Mouse (Mus musculus) lung, postnatal 0 days (tissue): ENCODE measurements around the gene Hk3. TPM values are rescaled to one million over a fixed set of nuclear protein-coding genes. Genes with fewer than 3 reads are reported as not detected.

Experiments
- ATAC-seq: fragments of 200-750 bp; cut with Nextera tagmentation; 2 replicates; pipeline ENCODE4 v1.8.0; 2017; ENCODE audit warnings: moderate library complexity
- DNase-seq: peaks from one replicate; pipeline ENCODE4 v3.0.0-alpha.2; 2016; ENCODE audit warnings: low spot score
- H3K27ac ChIP-seq: fragments of 300-500 bp; sonication (generic); 2 replicates; pipeline ENCODE4 v1.5.1; 2014; ENCODE audit warnings: antibody characterized with exemption, mild to moderate bottlenecking, low read length, mixed read lengths
- H3K27me3 ChIP-seq: fragments of 300-500 bp; sonication (generic); replicated peaks from 2 replicates; pipeline ENCODE4 v1.6.1; 2014; ENCODE audit warnings: low read length, mixed read lengths; ENCODE audit not compliant: insufficient read depth
- H3K36me3 ChIP-seq: fragments of 300-500 bp; sonication (generic); 2 replicates; pipeline ENCODE4 v1.6.1; 2014; ENCODE audit warnings: low read length, mixed read lengths; ENCODE audit not compliant: insufficient read depth
- H3K4me1 ChIP-seq: fragments of 300-500 bp; sonication (generic); 2 replicates; pipeline ENCODE4 v1.6.1; 2014; ENCODE audit warnings: antibody characterized with exemption, low read depth, low read length, mixed read lengths; ENCODE audit not compliant: insufficient read depth
- H3K4me2 ChIP-seq: fragments of 300-500 bp; sonication (generic); replicated peaks from 2 replicates; pipeline ENCODE4 v1.6.1; 2014; ENCODE audit warnings: low read depth, mild to moderate bottlenecking, low read length, moderate library complexity, mixed read lengths
- H3K4me3 ChIP-seq: fragments of 300-500 bp; sonication (generic); 2 replicates; pipeline ENCODE4 v1.5.1; 2014; ENCODE audit warnings: low read depth, low read length
- H3K9ac ChIP-seq: fragments of 300-500 bp; sonication (generic); replicated peaks from 2 replicates; pipeline ENCODE4 v1.6.1; 2014; ENCODE audit warnings: low read depth, mild to moderate bottlenecking
- H3K9me3 ChIP-seq: fragments of 300-500 bp; sonication (generic); 2 replicates; pipeline ENCODE4 v1.6.1; 2016; ENCODE audit warnings: low read length, mixed read lengths
- CTCF ChIP-seq: IDR thresholded peaks from 2 replicates; pipeline ENCODE4 v1.5.1; 2016; ENCODE audit warnings: antibody characterized with exemption, mild to moderate bottlenecking
- EP300 ChIP-seq: IDR thresholded peaks from 2 replicates; pipeline ENCODE4 v1.6.1; 2016; ENCODE audit warnings: antibody characterized with exemption, mild to moderate bottlenecking, control low read depth
- WGBS: fragments of 180-500 bp; shearing (Covaris S2); extraction: QIAGEN DNeasy Blood & Tissue Kit; methylation state at CpG from one replicate; pipeline ENCODE4 v1.1.7; 2014; 5-methylcytosine and 5-hydroxymethylcytosine counted together
- polyA plus RNA-seq: library from polyadenylated mRNA; unstranded; fragments of >200 nt; fragmentation: Nextera tagmentation; extraction: Ambion mirVana; gene quantifications from 2 replicates; pipeline ENCODE4 v1.2.1, GENCODE M21; 2015

The Hk3 gene
- 1.0 and 1.1 TPM in 2 replicates for polyA plus RNA-seq

GRCm38 (mm10) chr13:55021194-55021779, at the start of gene Hk3:
Gene Hk3, minus strand, starts transcription at chr13:55021385.
- peak; percentile 12 for DNase-seq
- no peaks in the 10 kb centered on the region; the same call in 1 of the 2 replicates for H3K4me1 ChIP-seq
- H3K27me3 ChIP-seq, result no peaks in the 10 kb centered on the region
- no peak for ATAC-seq
- H3K4me3 ChIP-seq, result no peak within 1 kb of the TSS
- H3K27ac ChIP-seq, result no peak within 1 kb of the TSS
- no peak for TF ChIP-seq EP300
- TF ChIP-seq CTCF, result 0 out of 2 replicates have a peak, but pooled peaks have one; percentile 2
- WGBS, result 67% methylated on average over 13 of the region's 13 CpGs
- no peak within 1 kb of the TSS for H3K9ac ChIP-seq
- no peaks in the 10 kb centered on the region for H3K36me3 ChIP-seq
- no peak within 1 kb of the TSS for H3K4me2 ChIP-seq
- no peaks in the 10 kb centered on the region for H3K9me3 ChIP-seq

GRCm38 (mm10) chr13:55069719-55070118, 48.5 kb upstream of the Hk3 start:
- ATAC-seq (peak; percentile 62), DNase-seq (peak; percentile 9)
- TF ChIP-seq CTCF (no peak), EP300 (0 out of 2 replicates have a peak, but pooled peaks have one; percentile 51)
- Histone ChIP-seq H3K27ac (no peak overlapping the region), H3K4me2 (no peak overlapping the region), H3K9me3 (no peaks in the 10 kb centered on the region), H3K4me3 (no peak overlapping the region), H3K27me3 (no peaks in the 10 kb centered on the region), H3K4me1 (no peaks in the 10 kb centered on the region), H3K9ac (no peak overlapping the region), H3K36me3 (no peaks in the 10 kb centered on the region)
- 49% methylated on average over 7 of the region's 7 CpGs for WGBS

GRCm38 (mm10) chr13:55063276-55063675, 42.1 kb upstream of the Hk3 start:
- Histone ChIP-seq H3K27me3 (no peaks in the 10 kb centered on the region), H3K9me3 (no peaks in the 10 kb centered on the region), H3K27ac (no peak overlapping the region), H3K4me1 (no peaks in the 10 kb centered on the region), H3K4me3 (no peak overlapping the region), H3K9ac (no peak overlapping the region), H3K4me2 (no peak overlapping the region), H3K36me3 (0 out of 2 replicates have a peak, but pooled peaks cover 4% of the 10 kb centered on the region)
- WGBS, result 66% methylated on average over 2 of the region's 2 CpGs
- ATAC-seq (no peak), DNase-seq (no peak)
- TF ChIP-seq CTCF (no peak), EP300 (no peak)

- Histone ChIP-seq H3K27me3 (no peaks in the 10 kb centered on the region), H3K9me3 (no peaks in the 10 kb centered on the region), H3K4me2 (no peak overlapping the region), H3K4me1 (no peaks in the 10 kb centered on the region), H3K9ac (no peak overlapping the region), H3K27ac (no peak overlapping the region), H3K36me3 (0 out of 2 replicates have a peak, but pooled peaks cover 4% of the 10 kb centered on the region), H3K4me3 (no peak overlapping the region)
- DNase-seq (no peak), ATAC-seq (no peak)
- TF ChIP-seq EP300, result no peak
- TF ChIP-seq CTCF, result peak; percentile 64
- WGBS, result 97% methylated on average over 2 of the region's 2 CpGs
These were observed 36.9 kb upstream of the Hk3 start for GRCm38 (mm10) chr13:55058042-55058441.

GRCm38 (mm10) chr13:55047706-55048105, 26.5 kb upstream of the Hk3 start:
- H3K27me3 ChIP-seq, result no peaks in the 10 kb centered on the region
- TF ChIP-seq CTCF (no peak), EP300 (no peak)
- DNase-seq (no peak), ATAC-seq (no peak)
- H3K4me1 ChIP-seq, result no peaks in the 10 kb centered on the region
- H3K9ac ChIP-seq, result no peak overlapping the region
- 81% methylated on average over 3 of the region's 3 CpGs for WGBS
- no peak overlapping the region for H3K4me3 ChIP-seq
- H3K36me3 ChIP-seq, result peaks cover 7% of the 10 kb centered on the region; the same call in 1 of the 2 replicates
- no peak overlapping the region for H3K27ac ChIP-seq
- no peak overlapping the region for H3K4me2 ChIP-seq
- no peaks in the 10 kb centered on the region for H3K9me3 ChIP-seq

GRCm38 (mm10) chr13:55040016-55040415, 18.8 kb upstream of the Hk3 start:
- Histone ChIP-seq H3K4me3 (no peak overlapping the region), H3K9ac (no peak overlapping the region), H3K27me3 (no peaks in the 10 kb centered on the region), H3K36me3 (peaks cover 11% of the 10 kb centered on the region; the same call in 1 of the 2 replicates), H3K27ac (no peak overlapping the region), H3K4me1 (no peaks in the 10 kb centered on the region), H3K9me3 (no peaks in the 10 kb centered on the region), H3K4me2 (no peak overlapping the region)
- DNase-seq (peak; percentile 26), ATAC-seq (no peak)
- 83% methylated on average over 2 of the region's 2 CpGs for WGBS
- TF ChIP-seq EP300, result no peak
- no peak for TF ChIP-seq CTCF
